Mouse (Mus musculus) bone marrow, adult 2 months (tissue): ENCODE data around the gene Tmem160.

Experiments
- CTCF ChIP-seq: fragments of 200-500 bp; IDR thresholded peaks from 2 replicates; pipeline ENCODE4 v1.5.1; 2011; ENCODE audit warnings: low read length, control low read depth; ENCODE audit not compliant: control insufficient read depth, insufficient read depth
- POLR2A ChIP-seq: fragments of 200-500 bp; IDR thresholded peaks from 2 replicates; pipeline ENCODE4 v1.6.1; 2011; ENCODE audit warnings: low read depth, mild to moderate bottlenecking, control low read depth, low read length, borderline replicate concordance; ENCODE audit not compliant: control insufficient read depth

- TF ChIP-seq CTCF (peak; percentile 98), POLR2A (no peak)
Measured at GRCm38 (mm10) chr7:16491759-16492158, 39.2 kb downstream of the Tmem160 start.
